Mouse (Mus musculus): Measurements from ENCODE around the gene Ap1m1.

Ap1m1 gene

DNA sequence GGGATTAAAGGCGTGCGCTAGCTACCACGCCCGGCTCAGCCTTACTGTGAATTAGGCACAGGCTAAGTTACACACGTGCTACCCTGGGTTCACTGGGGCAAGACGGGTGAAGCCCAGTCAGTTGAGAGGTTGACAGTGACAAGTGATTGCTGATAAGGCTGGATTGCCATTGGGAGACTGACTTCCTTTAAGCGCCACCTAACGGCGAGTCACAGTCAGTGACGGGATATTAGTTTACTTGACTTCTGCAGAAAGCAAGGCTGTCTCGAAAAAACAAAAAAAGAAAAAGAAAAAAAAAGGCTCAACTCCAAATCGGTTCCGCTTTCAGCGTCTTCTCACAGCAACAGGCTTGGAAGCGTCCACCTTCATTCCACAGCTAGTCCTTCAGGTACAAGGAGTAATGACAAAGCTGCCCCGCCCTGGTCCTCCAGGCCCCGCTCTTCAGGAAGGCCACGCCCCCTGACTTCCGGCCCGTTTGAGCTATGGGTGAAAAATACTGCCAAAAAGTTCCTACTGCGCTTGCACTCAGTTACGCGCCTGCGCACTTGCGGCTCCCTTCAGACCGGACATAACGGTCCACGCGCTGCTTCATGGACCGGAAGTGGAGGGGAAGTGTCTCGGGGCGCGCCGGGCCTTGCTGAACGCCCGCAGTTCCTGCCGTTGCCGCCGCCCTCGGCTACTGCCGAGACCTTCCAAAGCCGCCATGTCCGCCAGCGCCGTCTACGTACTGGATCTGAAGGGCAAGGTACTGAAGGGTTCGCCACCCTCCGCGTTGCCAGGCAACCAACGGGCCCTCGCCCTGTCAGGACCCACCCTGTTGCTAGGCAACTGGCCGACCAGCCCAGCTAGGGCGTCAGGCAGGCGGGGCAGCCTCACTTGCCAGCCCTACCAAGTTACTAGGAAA lies at the start of gene Ap1m1:
Gene Ap1m1, plus strand, starts transcription at position 520 of the 904 bp plus-strand sequence.
- DNase-seq (ENCODE audit: low spot score): peak; percentile 92

DNA sequence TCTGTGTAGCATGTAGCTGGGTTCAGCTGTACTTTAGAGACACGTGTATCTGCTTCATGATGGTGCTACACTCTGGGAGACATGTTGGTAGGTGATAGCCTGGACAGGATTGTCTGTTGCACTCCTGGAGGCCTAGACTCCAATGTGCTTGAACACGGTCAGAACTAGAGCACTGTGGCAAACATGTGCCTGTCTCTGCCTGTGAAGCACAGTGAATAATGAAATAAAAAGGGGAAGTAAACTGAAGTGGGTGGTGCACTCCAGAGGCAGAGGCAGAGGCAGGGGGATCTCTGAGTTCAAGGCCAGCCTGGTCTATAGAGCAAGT lies 49.6 kb upstream of the Ap1m1 start:
- no peak for DNase-seq (ENCODE audit: low spot score)

- DNase-seq (ENCODE audit: low spot score): no peak
Observed at GRCm38 (mm10) chr8:72192065-72192464, 47.8 kb upstream of the Ap1m1 start.

- DNase-seq (ENCODE audit: low spot score): no peak
Observed at GRCm38 (mm10) chr8:72197997-72198396, 41.8 kb upstream of the Ap1m1 start.

GRCm38 (mm10) chr8:72208582-72208981 lies 31.2 kb upstream of the Ap1m1 start:
- no peak for DNase-seq (ENCODE audit: low spot score)

DNA sequence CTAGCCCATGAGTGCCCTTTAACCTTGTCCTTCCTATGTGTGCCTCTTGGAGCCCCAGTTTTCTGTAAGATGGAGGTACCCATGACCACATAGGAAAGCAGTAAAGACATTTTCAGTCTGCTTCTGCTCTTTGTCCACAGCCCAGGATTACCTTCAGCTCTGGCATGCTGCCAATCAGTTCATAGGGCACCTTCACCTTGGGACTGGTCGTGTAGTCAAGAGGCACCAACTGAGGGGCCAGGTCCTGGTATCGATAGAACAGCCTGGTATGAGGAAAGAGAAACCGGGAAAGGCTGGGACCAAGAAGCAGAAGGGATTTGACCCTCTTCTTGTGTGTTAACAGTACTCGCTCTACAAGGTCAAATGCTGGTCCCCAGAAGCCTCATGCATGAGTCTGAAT lies 29.6 kb upstream of the Ap1m1 start:
- no peak for DNase-seq (ENCODE audit: low spot score)

DNA sequence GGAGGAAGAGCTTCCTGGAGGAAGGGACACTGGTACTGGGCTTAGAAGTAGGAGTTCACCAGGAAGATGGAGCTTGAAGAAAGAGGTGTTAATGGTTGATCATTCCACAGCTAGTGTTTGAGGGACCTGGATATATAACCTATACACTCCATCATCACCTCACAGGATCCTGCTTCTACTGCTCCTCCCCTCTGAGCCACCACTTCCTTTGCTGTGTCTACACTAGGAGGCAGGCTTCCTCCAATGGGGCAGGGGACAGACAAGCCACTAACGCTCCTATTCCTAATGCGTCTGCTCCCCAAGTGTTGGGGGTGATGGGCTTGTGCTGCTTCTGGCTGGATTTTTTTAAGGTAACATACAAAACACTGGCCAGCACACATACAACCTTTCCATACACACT lies 29.1 kb upstream of the Ap1m1 start:
- no peak for DNase-seq (ENCODE audit: low spot score)

DNA sequence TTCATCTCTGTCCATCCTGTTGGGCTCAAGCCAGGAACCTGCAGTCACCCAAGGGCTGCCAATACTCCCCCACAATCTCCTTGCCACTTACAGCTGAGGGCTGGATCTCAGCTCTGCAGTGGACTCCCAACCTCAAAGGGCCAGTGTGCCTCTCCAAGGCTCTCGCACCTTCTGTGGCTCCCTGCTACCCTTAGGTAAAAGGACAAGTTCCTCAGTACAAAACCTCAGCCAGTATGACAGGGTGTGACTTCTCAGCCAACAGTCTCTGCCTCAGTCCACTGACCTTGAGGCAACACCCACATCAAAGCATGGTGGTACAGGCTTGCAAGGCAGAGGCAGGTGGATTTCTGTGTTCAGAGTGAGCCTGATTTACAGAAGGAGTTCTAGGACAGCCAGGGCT lies 28.0 kb upstream of the Ap1m1 start:
- no peak for DNase-seq (ENCODE audit: low spot score)

DNA sequence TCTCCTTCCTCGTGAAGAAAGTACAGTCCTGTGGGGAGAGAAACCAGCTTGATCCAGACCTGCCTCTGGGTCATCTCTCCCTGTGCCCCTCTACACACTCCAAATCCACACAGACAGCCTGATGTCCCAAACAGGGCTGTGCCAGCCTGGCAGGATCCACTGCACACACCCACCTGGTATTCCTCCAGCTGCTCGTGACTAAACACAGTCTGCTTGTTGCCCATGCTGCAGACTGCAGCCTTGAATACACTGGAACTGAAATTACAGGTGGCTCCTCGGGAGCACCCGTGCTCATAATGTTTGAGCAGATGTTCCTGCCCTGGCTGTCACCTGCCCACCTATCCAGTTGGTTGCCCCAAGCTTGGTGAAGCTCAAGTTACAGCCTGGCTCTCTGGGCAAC lies 27.1 kb upstream of the Ap1m1 start, which contains the start of gene Cib3:
Gene Cib3, minus strand, starts transcription at position 87 of the 400 bp plus-strand sequence.
- no peak for DNase-seq (ENCODE audit: low spot score)

DNA sequence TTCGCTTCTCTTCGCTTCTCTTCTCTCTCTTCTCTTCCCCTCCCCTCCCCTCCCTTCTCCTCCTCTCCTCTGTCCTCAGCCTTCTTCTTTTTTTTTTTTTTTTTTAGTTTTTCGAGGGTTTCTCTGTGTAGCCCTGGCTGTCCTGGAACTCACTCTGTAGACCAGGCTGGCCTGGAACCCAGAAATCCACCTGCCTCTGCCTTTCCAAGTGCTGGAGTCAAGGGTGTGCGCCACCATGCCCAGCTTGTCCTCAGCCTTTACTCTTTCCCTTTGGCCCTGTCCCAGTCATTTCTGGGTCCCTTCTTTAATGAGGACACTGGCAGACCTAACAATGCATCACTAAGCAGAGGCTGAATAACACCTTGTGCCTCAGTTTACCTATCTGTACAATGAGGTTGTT lies 26.3 kb upstream of the Ap1m1 start, which contains the start of gene Gm11034:
Gene Gm11034, minus strand, starts transcription at position 101 of the 400 bp plus-strand sequence.
- DNase-seq (ENCODE audit: low spot score): no peak

- DNase-seq (ENCODE audit: low spot score): no peak
Observed at GRCm38 (mm10) chr8:72215060-72215459, 24.8 kb upstream of the Ap1m1 start.

DNA sequence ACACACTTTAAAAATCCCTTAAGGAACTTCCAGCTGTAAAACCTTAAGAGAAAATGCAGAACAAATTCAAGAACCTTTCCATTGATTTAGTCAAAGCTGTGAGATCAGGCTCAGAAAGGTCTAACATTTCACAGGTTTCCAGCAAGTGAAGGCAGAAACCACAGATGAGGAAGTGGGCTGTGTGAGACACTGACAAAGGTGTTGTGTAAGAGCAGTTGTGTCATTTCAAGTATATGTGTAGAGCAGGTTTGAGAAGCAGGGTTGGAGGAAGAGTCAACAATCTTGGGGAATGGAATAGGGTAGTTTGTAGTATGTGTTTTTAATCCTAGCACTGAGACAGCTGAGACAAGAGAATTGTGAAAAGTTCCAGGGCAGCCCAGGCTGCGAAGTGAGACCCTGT lies 23.9 kb upstream of the Ap1m1 start:
- no peak for DNase-seq (ENCODE audit: low spot score)

DNA sequence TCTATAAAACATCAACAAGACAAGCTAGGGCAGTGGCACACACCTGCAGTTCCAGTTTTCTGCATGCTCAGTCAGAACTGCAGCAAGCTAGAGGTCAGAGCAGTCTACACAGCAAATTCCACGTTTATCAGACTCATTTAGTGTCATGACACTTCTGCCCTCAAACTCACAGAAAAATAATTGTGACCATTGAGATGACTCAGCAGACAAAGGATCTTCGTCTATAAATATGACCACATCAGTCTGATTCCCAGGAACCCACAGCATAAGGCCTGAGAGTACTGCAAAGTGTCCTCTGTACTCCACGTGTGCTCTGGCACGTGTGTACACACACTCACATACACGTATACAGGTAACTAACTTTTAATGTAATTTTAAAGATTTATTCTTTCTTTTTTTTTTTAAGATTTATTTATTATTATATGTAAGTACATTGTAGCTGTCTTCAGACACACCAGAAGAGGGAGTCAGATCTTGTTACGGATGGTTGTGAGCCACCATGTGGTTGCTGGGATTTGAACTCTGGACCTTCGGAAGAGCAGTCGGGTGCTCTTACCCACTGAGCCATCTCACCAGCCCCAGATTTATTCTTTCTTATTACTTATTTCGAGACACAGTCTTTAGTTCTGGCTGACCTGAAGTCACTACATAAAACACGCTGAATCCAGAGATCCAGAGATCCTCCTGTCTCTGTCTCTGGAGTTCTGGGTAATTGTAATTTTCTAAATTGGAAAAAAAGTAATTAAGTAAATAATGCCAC lies 20.9 kb upstream of the Ap1m1 start:
- DNase-seq (ENCODE audit: low spot score): no peak

DNA sequence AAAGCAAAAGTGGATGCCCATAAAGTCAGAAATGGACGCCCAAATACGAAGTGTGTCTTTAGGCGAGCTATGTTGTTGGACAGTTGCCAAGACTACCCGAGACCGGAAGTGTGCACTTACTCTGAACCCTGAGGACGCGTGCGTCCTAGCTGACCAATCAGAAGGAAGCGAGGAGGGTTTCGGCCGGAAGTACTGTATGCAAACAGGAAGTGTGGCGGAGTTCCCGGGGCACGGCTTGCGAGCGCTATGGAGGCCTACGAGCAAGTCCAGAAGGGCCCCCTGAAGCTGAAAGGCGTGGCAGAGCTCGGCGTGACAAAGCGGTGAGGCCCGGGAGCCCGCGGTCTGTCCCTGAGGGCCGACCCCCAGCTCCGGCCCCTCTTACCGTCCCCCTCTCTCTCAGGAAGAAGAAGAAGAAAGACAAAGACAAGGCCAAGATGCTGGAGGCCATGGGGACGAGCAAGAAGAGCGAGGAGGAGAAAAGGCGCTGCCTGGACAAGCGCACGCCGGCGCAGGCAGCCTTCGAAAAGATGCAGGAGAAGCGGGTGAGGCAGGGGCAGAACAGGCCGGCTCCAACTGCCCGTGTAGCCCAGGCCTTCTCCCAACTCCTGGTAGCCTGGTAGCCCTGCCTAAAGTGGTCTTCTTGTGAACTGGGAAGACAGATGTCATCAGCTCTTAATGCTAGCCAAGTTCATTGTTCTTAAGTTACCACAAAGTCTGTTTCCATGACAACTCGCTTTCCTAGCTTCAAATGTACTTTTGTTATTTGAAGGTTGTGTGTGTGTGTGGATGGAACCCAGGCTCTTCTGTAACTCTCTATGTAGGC lies 20.1 kb upstream of the Ap1m1 start, which contains the start of gene Fam32a:
Gene Fam32a, plus strand, starts transcription at position 190 of the 823 bp plus-strand sequence.
- peak; percentile 50 for DNase-seq (ENCODE audit: low spot score)

- no peak for DNase-seq (ENCODE audit: low spot score)
Observed at GRCm38 (mm10) chr8:72220758-72221157, 19.1 kb upstream of the Ap1m1 start.

GRCm38 (mm10) chr8:72222656-72223055 lies 17.2 kb upstream of the Ap1m1 start:
- DNase-seq (ENCODE audit: low spot score): no peak

GRCm38 (mm10) chr8:72240403-72240763 lies 565 bp downstream of the Ap1m1 start:
- no peak for DNase-seq (ENCODE audit: low spot score)

DNA sequence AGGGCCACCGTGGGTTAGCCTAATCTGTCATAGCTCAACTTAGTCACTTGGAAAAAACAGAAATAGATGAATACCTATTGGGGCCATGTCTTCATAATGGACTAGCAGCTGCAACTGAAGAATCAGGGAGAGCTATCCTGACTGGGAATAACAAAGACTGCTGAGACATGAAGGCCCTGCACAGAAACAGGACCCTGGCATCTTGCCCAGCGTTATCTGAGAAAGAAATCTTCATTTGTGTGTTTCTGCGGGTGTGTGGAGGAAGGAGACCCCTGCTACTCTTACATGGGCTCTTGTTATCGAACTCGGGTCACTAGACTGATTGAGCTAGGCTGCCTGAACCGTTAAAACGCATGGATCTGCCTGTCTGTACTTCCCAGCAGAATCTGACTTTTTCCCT lies 1.1 kb downstream of the Ap1m1 start:
- no peak for DNase-seq (ENCODE audit: low spot score)

GRCm38 (mm10) chr8:72242226-72242625 lies 2.4 kb downstream of the Ap1m1 start:
- no peak for DNase-seq (ENCODE audit: low spot score)

DNA sequence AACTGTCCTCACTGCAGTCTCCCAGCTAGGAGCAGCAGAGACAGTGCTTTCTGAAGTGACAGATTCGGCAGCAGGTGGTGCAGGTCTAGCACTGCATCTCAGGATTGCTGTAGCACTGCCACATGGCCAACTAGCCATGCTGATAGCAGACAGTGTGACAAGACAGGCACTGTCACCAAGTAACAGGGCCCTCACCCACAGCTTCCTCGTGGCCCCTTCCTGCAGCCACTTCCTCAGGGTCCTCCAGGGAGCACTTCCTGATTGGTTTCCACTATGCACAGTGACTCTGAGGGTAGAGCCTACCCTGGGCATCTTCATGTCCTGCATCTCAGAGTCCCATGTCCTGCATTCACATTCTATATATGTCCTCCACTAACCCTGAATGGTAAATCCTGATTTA lies 4.8 kb downstream of the Ap1m1 start:
- DNase-seq (ENCODE audit: low spot score): no peak

DNA sequence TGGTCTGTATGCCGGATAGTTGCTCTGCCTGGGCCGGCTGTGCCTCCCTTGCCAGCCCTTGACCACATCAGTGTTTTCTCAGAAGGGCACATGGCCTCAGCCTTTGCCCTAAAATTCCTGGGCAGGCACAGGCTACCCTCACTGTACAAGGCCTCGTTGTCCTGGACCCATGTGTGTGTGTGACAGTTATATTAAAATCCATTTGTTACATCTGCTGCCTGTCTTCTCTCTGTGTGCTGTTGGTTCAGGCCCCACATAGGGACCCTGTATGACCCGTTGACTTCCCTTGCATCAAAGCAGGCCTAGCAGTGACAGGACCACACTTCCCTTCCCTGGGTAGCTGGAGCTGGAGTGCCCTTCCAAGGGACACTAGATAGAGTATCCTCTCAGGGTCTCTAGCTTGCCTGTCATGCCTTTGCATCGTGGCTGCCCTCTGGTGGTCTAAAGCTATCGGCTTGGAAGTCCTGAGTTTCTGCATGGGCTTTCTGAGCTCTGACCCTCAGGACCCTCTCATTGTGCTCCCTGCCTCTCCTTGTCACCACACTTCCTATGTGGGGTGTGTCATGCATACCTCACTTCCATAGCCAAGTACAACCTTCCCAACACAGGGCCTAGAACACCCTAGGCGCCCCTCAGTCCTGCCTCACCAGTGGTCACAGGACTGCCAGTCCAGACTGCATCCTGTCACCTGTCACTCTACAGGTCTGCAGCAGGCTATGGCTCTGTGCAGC lies 17.5 kb downstream of the Ap1m1 start:
- no peak for DNase-seq (ENCODE audit: low spot score)

GRCm38 (mm10) chr8:72257902-72258238 lies 18.1 kb downstream of the Ap1m1 start:
- DNase-seq (ENCODE audit: low spot score): no peak
